Mouse (Mus musculus) spleen, adult 2 months (tissue): Measurements from ENCODE around the gene Nell1.

Experiments used
- CTCF ChIP-seq: fragments of 200-500 bp; IDR thresholded peaks from 2 replicates; pipeline ENCODE4 v1.5.1; 2011; ENCODE audit warnings: mild to moderate bottlenecking, inconsistent platforms; ENCODE audit not compliant: insufficient read depth, insufficient read length, insufficient replicate concordance; ENCODE audit errors: extremely low read depth
- POLR2A ChIP-seq: fragments of 200-500 bp; IDR thresholded peaks from 2 replicates; pipeline ENCODE4 v1.6.1; 2011; ENCODE audit warnings: low read depth, low read length, inconsistent platforms

GRCm38 (mm10) chr7:50485304-50485703, 510.6 kb downstream of the Nell1 start:
- TF ChIP-seq CTCF, result no peak
- no peak for TF ChIP-seq POLR2A
